Mouse (Mus musculus): ENCODE data around the gene Spata2l.
"Not testable (repeated sequence)": the region's sequence is repeated elsewhere in the genome, so short reads cannot be mapped to it uniquely, and the experiment has no call there.

Gene Spata2l

DNA sequence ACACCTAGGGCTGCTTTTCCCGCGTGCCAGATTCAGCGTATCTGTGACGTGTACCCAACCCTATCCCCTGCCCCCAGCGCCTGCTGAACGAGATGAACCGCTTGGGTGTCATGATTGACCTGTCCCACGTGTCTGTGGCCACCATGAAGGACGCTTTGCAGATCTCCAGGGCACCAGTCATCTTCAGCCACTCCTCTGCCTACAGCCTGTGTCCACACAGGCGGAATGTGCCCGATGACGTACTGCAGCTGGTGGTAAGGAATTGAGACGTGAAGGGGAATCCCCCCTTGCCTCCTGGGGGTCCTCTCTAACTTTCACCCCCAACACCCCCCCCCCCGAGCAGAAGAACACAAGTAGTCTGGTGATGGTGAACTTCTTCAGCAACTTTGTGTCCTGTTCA lies 36.2 kb downstream of the Spata2l start:
- in situ Hi-C loops (cut with MboI, MseI), result loop anchor here (5.0 kb wide), 1 partner anchor 88 kb away; no protein-coding TSS in a partner anchor

DNA sequence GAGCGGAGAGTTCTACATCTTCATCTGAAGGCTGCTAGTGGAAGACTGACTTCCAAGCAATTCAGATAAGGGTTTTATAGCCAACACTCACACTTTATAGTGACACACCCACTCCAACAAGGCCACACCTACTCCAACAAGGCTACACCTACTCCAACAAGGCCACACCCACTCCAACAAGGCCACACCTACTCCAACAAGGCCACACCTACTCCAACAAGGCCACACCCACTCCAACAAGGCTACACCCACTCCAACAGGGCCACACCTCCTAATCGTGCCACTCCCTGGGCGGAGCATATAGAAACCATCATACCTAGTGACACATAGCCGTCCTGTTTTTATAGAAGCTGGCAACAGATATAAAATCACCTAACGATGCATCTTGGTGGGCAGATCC lies 39.0 kb downstream of the Spata2l start:
- in situ Hi-C loops (cut with MboI, MseI), result not testable (repeated sequence)

DNA sequence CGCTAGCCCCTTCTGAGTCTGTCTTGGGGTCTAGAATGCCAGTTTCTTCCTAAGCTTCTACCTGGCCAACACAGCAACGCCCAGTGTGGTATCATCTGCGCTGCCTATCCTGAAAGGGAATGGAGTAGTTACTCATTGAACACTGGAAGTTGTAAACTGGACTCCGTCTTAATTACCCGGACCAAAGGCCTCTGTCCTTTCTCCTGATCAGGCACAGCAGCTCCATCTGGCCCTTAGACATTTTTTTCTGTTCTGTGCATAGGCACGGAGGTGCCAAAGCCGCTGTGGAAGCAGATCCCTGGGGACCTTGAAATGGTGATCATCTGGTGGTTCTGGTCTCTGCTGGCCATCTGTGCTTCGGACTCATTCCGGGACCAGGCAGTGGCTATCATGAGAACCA lies 42.3 kb downstream of the Spata2l start:
- in situ Hi-C loops (cut with MboI, MseI), result no loop called here

DNA sequence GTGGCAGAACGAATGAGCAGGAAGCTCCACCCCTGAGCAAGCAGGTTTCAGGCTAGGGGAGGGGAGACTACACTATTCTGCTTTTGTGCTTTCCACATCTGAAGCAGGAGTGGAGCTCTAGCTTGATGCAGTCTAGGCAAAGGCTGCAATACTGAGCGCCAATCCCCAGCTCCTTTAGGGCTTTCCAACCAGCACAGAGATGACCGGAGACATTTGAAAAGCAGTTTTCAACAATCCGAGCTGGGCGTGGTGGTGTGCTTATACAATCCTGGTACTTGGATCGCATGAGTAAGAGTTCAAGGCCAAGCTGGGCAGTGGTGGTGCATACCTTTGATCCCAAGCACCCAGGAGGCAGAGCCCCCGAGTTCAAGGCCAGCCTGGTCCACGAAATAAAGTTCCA lies 44.1 kb downstream of the Spata2l start:
- in situ Hi-C loops (cut with MboI, MseI), result no loop called here

DNA sequence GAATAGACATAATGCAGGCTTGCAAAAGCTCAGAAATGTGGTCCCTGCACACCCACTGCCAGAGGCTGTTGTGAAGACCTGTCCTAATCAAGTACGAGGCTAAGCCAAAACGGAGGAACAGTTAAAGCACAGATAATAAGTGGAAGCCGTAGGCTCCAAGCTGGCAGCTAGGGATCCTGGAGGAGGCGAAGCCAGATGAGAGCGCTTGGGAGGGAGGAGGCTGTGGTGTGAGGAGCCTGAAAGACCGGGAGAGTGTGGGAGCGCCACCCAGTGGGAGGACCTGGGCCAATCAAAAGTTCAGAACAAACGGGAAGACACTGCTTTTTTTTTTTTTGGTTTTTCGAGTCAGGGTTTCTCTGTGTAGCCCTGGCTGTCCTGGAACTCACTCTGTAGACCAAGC lies 45.4 kb downstream of the Spata2l start:
- in situ Hi-C loops (cut with MboI, MseI), result no loop called here

DNA sequence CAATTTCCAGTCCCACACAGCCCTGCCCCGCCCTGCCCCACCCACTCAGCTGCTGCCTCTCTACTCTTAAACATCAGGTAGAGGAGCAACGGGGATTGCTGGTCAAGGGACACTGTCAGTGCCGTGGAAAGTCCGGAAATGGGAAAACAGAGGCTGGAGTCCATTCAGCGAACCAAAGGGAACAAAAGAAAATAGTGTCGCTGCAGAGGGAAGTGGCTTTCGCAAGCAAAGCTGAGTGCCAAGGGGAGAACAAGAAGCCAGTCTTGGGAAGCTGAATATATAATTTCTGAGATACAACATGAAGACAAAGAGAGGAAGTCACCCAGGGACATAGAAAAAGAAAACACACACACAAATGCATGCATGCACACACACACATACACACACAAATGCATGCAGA lies 47.2 kb downstream of the Spata2l start:
- in situ Hi-C loops (cut with MboI, MseI), result loop anchor here (5.0 kb wide), 1 partner anchor 52 kb away; no protein-coding TSS in a partner anchor

DNA sequence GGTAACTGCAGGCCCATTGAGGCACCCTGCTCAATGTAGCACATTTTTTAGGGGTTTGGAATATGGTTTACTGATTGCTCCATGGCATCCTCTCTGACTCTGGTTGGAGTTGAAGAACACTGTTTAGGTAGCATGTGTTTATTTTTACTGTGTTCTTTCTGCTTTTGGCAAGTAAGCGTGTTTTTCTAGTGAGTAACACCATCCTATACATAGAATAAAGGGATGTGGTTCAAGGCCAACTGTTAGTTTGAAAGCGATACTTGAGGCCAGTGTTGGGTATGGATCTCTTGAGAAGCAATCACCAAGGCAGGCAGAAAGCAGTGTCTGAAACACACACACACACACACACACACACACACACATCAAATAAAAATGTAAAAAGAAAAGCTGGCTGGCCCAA lies 48.0 kb downstream of the Spata2l start:
- in situ Hi-C loops (cut with MboI, MseI), result loop anchor here (5.0 kb wide), 1 partner anchor 51 kb away; no protein-coding TSS in a partner anchor

DNA sequence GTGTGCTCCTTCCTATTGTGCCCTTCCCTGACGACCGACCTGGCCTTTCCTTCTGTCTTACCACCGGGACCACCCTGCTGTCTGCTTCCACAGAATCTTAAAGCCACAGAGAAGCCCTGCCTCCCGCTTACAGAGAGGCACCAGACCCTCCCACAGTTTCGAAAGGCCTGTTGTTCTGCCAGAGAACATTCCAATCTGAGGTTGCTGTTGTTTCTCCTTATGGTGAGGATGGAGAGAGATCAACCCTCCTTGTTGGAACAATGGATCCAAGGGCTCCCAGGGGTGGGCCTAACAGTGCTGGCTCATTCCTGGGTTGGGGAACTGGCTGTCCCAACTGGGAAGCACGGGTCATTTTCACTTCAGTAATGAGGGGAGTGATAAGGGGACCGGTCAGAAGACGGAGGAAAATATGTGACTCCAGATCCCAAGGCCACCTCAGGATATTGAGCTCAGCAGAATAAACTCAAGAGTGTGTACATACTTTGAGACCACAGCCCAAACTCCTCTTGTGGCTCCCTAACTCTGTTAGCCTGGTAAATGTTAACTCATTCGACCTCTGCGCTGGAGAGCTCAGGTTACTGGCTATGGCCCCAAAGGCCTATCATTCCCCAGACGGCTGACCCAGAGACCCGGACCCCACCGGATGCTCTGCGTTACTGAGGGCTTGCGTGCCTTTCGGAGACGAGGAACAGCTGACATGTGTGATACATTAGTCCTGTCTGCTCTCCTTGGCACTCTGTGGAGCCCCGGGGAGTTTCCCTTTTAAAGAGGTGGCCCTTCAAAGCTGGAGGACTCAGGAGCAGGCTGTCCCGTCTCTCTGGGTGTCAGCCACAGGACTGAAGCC lies 50.2 kb downstream of the Spata2l start, which contains the start of gene Dpep1:
Dpep1 (plus strand) TSS at position 677 of the 844 bp plus-strand sequence.
- in situ Hi-C loops (cut with MboI, MseI), result loop anchor here (5.0 kb wide), 1 partner anchor 48 kb away; no protein-coding TSS in a partner anchor

DNA sequence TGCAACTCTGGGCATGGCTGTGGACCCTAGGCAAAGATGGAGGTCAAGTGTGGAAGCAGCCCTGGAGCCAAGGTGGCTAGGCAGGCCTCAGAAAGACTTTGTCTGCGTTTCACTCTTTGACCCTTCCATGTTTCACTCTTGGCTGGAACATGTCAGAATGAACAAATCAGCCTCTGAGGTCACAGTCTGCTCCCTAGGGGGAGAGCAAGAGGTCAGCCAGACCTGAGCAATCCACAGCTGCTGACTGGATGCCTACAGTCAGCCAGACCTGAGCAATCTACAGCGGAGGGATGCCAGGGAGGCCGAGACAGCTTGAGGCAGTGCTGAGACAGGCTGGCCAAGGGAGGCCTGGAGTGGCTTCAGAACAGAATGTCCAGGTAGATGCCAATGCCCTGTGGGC lies 54.6 kb downstream of the Spata2l start:
- in situ Hi-C loops (cut with MboI, MseI), result no loop called here
